Mouse (Mus musculus): ENCODE measurements at regions not wholly inside any gene's neighbourhood (a gene's known extent, or its start where the extent isn't known, plus 50 kb on each side); places are given as distances from the start of the nearest gene placed in this dataset.

GRCm38 (mm10) chr17:82963374-82963773, 251.7 kb upstream of the Pkdcc start:
- ATAC-seq (no peak), DNase-seq (ENCODE audit: low spot score) (no peak)
- no peak for TF ChIP-seq CTCF (IDR thresholded peaks at IDR 0.05; ENCODE audit: low read depth)
- H3K4me2 ChIP-seq (ENCODE audit: low read depth, low read length): no peak overlapping the region
- no peaks in the 10 kb centered on the region for H3K27me3 ChIP-seq (ENCODE audit: insufficient read depth, low read length)
- no peak overlapping the region for H3K9ac ChIP-seq (replicated peaks; ENCODE audit: low read length)
- no peaks in the 10 kb centered on the region for H3K4me1 ChIP-seq (ENCODE audit: insufficient read depth, low read length)
- WGBS: 77% methylated on average over 3 of the region's 3 CpGs
- H3K9me3 ChIP-seq (ENCODE audit: low read length): no peaks in the 10 kb centered on the region
- H3K4me3 ChIP-seq (ENCODE audit: low read length): no peak overlapping the region
- no peaks in the 10 kb centered on the region for H3K36me3 ChIP-seq (ENCODE audit: insufficient read depth, low read length)
- H3K27ac ChIP-seq: no peak overlapping the region

GRCm38 (mm10) chr17:82999710-83000109, 215.4 kb upstream of the Pkdcc start:
- ATAC-seq: no peak
- 72% methylated on average over 10 of the region's 10 CpGs for WGBS
- no peak overlapping the region for H3K4me2 ChIP-seq (ENCODE audit: low read depth, low read length)

GRCm38 (mm10) chr17:83000411-83000810, 214.7 kb upstream of the Pkdcc start:
- H3K4me2 ChIP-seq (ENCODE audit: low read depth, low read length): no peak overlapping the region
- H3K27ac ChIP-seq: no peak overlapping the region
- H3K9ac ChIP-seq (replicated peaks; ENCODE audit: low read length): no peak overlapping the region
- H3K36me3 ChIP-seq (ENCODE audit: insufficient read depth, low read length): no peaks in the 10 kb centered on the region
- no peaks in the 10 kb centered on the region for H3K4me1 ChIP-seq (ENCODE audit: insufficient read depth, low read length)
- no peak overlapping the region for H3K4me3 ChIP-seq (ENCODE audit: low read length)
- TF ChIP-seq CTCF (IDR thresholded peaks at IDR 0.05; ENCODE audit: low read depth): no peak
- H3K27me3 ChIP-seq (ENCODE audit: insufficient read depth, low read length): no peaks in the 10 kb centered on the region
- no peak for ATAC-seq
- no peak for DNase-seq (ENCODE audit: low spot score)
- H3K9me3 ChIP-seq (ENCODE audit: low read length): no peaks in the 10 kb centered on the region
- WGBS: 70% methylated on average over 8 of the region's 8 CpGs

More at GRCm38 (mm10) chr17:82999710-83000109, 215.4 kb upstream of the Pkdcc start:
- H3K36me3 ChIP-seq (ENCODE audit: insufficient read depth, low read length): no peaks in the 10 kb centered on the region
- H3K27ac ChIP-seq: no peak overlapping the region
- DNase-seq (ENCODE audit: low spot score): no peak
- H3K27me3 ChIP-seq (ENCODE audit: insufficient read depth, low read length): no peaks in the 10 kb centered on the region
- TF ChIP-seq CTCF (IDR thresholded peaks at IDR 0.05; ENCODE audit: low read depth): no peak
- no peaks in the 10 kb centered on the region for H3K4me1 ChIP-seq (ENCODE audit: insufficient read depth, low read length)
- H3K9ac ChIP-seq (replicated peaks; ENCODE audit: low read length): no peak overlapping the region
- no peaks in the 10 kb centered on the region for H3K9me3 ChIP-seq (ENCODE audit: low read length)
- H3K4me3 ChIP-seq (ENCODE audit: low read length): no peak overlapping the region

- Histone ChIP-seq H3K4me1 (ENCODE audit: insufficient read depth, low read length) (no peaks in the 10 kb centered on the region), H3K9ac (replicated peaks; ENCODE audit: low read length) (no peak overlapping the region), H3K4me3 (ENCODE audit: low read length) (no peak overlapping the region), H3K4me2 (ENCODE audit: low read depth, low read length) (no peak overlapping the region), H3K27me3 (ENCODE audit: insufficient read depth, low read length) (no peaks in the 10 kb centered on the region), H3K36me3 (ENCODE audit: insufficient read depth, low read length) (no peaks in the 10 kb centered on the region), H3K9me3 (ENCODE audit: low read length) (no peaks in the 10 kb centered on the region), H3K27ac (no peak overlapping the region)
- WGBS: 15% methylated on average over 2 of the region's 2 CpGs
- TF ChIP-seq CTCF (IDR thresholded peaks at IDR 0.05; ENCODE audit: low read depth): peak; percentile 79
- peak; percentile 79 for ATAC-seq
- DNase-seq (ENCODE audit: low spot score): peak; percentile 68
Measured at GRCm38 (mm10) chr17:83001567-83001966, 213.5 kb upstream of the Pkdcc start.

GRCm38 (mm10) chr17:83010845-83011244, 204.2 kb upstream of the Pkdcc start:
- Histone ChIP-seq H3K9ac (replicated peaks; ENCODE audit: low read length) (no peak overlapping the region), H3K4me3 (ENCODE audit: low read length) (no peak overlapping the region), H3K36me3 (ENCODE audit: insufficient read depth, low read length) (no peaks in the 10 kb centered on the region), H3K4me1 (ENCODE audit: insufficient read depth, low read length) (no peaks in the 10 kb centered on the region), H3K4me2 (ENCODE audit: low read depth, low read length) (no peak overlapping the region), H3K9me3 (ENCODE audit: low read length) (no peaks in the 10 kb centered on the region), H3K27ac (no peak overlapping the region), H3K27me3 (ENCODE audit: insufficient read depth, low read length) (no peaks in the 10 kb centered on the region)
- no peak for TF ChIP-seq CTCF (IDR thresholded peaks at IDR 0.05; ENCODE audit: low read depth)
- DNase-seq (ENCODE audit: low spot score): no peak
- no peak for ATAC-seq
- WGBS: 93% methylated on average over 1 of the region's 1 CpGs

GRCm38 (mm10) chr17:83015656-83016055, 199.4 kb upstream of the Pkdcc start:
- H3K36me3 ChIP-seq (ENCODE audit: insufficient read depth, low read length): no peaks in the 10 kb centered on the region
- no peak overlapping the region for H3K9ac ChIP-seq (replicated peaks; ENCODE audit: low read length)
- H3K27me3 ChIP-seq (ENCODE audit: insufficient read depth, low read length): no peaks in the 10 kb centered on the region
- TF ChIP-seq CTCF (IDR thresholded peaks at IDR 0.05; ENCODE audit: low read depth): no peak
- no peak overlapping the region for H3K4me2 ChIP-seq (ENCODE audit: low read depth, low read length)
- ATAC-seq (no peak), DNase-seq (ENCODE audit: low spot score) (no peak)
- no peaks in the 10 kb centered on the region for H3K9me3 ChIP-seq (ENCODE audit: low read length)
- peaks cover 7% of the 10 kb centered on the region; the same call in 1 of the 2 replicates for H3K4me1 ChIP-seq (ENCODE audit: insufficient read depth, low read length)
- 67% methylated on average over 2 of the region's 2 CpGs for WGBS
- no peak overlapping the region for H3K27ac ChIP-seq
- H3K4me3 ChIP-seq (ENCODE audit: low read length): no peak overlapping the region

- no peak for TF ChIP-seq CTCF (IDR thresholded peaks at IDR 0.05; ENCODE audit: low read depth)
- H3K4me2 ChIP-seq (ENCODE audit: low read depth, low read length): no peak overlapping the region
- no peaks in the 10 kb centered on the region for H3K9me3 ChIP-seq (ENCODE audit: low read length)
- 95% methylated on average over 5 of the region's 5 CpGs for WGBS
- DNase-seq (ENCODE audit: low spot score) (no peak), ATAC-seq (no peak)
- H3K36me3 ChIP-seq (ENCODE audit: insufficient read depth, low read length): no peaks in the 10 kb centered on the region
- H3K27ac ChIP-seq: no peak overlapping the region
- no peak overlapping the region for H3K9ac ChIP-seq (replicated peaks; ENCODE audit: low read length)
- H3K27me3 ChIP-seq (ENCODE audit: insufficient read depth, low read length): no peaks in the 10 kb centered on the region
- H3K4me3 ChIP-seq (ENCODE audit: low read length): no peak overlapping the region
- peaks cover 11% of the 10 kb centered on the region; the same call in 1 of the 2 replicates for H3K4me1 ChIP-seq (ENCODE audit: insufficient read depth, low read length)
Measured at GRCm38 (mm10) chr17:83016936-83017335, 198.2 kb upstream of the Pkdcc start.

Measured in hindbrain, postnatal 0 days (tissue).